Mouse (Mus musculus): ENCODE results near the gene Fuom.

Gene Fuom

DNA sequence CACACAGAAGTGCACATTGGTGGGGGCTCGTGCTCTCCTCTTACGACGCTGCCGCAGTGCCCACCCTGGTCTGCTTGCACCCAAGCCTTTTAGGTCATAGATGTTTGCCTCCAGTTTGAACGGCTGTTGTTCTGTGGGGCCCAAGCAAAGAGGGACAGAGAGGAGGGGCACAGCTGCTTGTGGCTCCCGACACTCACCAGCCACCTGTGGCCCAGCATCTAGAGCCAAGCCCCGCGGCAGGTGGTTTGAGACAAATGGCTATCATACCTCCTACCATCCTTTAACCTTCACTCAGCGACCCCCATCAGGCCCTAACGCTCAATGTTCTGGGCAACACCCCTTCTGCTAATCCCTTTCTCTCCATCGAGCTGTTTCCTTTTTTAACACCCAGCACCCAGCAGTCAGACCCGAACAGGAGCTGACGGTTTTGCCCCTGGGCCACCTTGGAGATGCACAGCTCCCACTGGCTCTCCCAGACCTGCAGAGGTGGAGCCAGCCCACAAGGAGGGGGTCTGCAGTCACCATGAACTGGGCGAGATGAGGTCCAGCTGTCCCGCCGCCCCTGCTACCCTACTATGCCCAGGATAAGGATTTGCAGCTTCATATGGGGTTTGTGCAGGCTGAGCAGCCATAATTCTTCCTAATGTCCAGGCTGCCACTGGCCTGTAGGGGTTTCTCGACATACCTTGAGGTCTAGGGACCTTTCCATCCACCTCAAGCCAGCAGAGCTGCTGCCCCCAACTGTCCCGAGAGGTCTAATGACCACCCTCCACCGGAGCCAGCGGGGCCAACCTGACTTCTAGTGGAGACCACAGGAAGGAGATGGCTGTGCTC lies 20.6 kb downstream of the Fuom start:
- DNase-seq (ENCODE audit: low read depth, low spot score), result no peak
- no peaks in the 10 kb centered on the region for H3K36me3 ChIP-seq (ENCODE audit: control insufficient read depth, insufficient read depth, low read length, poor library complexity, severe bottlenecking)

DNA sequence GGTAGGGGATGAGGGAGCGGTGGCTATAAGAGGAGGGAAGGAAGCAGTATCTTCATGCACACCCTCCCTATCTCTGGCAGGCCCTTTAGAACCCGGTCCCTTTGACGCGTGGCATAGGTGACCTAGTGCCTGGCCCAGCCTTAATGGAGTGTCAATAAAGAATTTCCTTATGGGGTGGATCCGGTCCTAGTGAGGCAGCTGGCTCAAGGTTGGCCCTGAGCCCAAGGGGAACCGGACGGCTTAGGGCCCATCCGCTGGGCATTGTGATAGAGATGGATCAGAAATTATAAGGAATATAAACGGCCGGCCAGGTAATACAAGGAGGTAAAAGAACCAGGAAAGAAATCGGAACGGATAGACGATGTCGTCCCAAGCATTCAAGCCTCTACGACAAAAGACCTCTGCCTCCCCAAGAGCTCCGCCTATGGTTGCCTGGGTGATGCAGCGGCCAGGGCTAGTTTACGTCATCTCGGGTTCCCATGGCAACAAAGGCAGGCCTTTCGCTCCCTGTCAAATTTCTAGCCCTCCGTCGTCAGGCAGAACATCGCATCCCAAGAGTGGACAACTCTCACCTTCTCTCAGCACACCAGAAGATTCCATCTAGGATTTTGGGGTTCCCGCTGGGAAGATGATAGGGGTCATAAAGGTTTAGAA lies 21.6 kb downstream of the Fuom start:
- Histone ChIP-seq H3K36me3 (ENCODE audit: control insufficient read depth, insufficient read depth, low read length, poor library complexity, severe bottlenecking) (no peaks in the 10 kb centered on the region), H3K27me3 (ENCODE audit: control insufficient read depth, insufficient read depth, low read length, poor library complexity, severe bottlenecking) (no peaks in the 10 kb centered on the region)
- DNase-seq (ENCODE audit: low read depth, low spot score), result peak; percentile 46

More for the DNA sequence above, 20.6 kb downstream of the Fuom start:
- no peaks in the 10 kb centered on the region for H3K27me3 ChIP-seq (ENCODE audit: control insufficient read depth, insufficient read depth, low read length, poor library complexity, severe bottlenecking)

DNA sequence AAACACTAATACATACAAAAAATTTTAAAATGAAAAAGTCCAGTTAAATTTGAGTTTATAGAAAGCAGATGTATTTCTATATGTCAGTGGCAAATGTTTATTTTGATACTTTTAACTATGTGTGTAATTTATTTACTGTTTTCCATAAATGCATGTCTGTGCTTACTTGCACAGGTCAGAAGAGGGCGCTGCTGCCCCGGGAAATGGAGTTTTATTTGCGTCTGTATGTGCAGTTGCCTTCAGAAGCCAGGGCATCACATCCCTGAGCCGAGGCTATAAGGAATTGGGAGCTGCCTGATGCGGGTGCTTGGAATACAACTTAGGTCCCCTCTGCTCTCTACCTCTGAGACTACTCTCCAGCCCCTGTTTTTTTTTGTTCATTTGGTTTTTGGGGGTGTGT lies 23.5 kb downstream of the Fuom start:
- peak; percentile 78 for DNase-seq (ENCODE audit: low read depth, low spot score)
- no peaks in the 10 kb centered on the region for H3K36me3 ChIP-seq (ENCODE audit: control insufficient read depth, insufficient read depth, low read length, poor library complexity, severe bottlenecking)
- no peaks in the 10 kb centered on the region for H3K27me3 ChIP-seq (ENCODE audit: control insufficient read depth, insufficient read depth, low read length, poor library complexity, severe bottlenecking)

DNA sequence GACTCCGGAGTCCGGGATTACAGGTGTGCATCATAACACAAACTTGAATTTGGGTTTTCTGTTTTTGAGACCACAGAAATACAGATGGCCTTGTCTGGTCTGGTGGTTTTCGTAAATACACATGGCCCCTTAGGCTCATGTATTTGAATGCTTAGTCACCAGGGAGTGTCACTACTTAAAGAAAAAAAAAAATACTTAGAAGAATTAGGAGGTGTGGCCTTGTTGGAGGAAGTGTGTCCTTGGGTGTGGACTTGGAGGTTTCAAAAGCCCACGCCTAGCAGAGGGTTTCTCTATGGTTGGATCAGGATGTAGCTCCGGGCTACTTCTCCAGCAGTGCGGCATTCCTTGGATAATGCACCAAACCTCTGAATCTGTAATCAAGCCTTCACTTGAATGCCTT lies 24.5 kb downstream of the Fuom start:
- no peaks in the 10 kb centered on the region for H3K27me3 ChIP-seq (ENCODE audit: control insufficient read depth, insufficient read depth, low read length, poor library complexity, severe bottlenecking)
- DNase-seq (ENCODE audit: low read depth, low spot score), result no peak
- H3K36me3 ChIP-seq (ENCODE audit: control insufficient read depth, insufficient read depth, low read length, poor library complexity, severe bottlenecking), result no peaks in the 10 kb centered on the region

DNA sequence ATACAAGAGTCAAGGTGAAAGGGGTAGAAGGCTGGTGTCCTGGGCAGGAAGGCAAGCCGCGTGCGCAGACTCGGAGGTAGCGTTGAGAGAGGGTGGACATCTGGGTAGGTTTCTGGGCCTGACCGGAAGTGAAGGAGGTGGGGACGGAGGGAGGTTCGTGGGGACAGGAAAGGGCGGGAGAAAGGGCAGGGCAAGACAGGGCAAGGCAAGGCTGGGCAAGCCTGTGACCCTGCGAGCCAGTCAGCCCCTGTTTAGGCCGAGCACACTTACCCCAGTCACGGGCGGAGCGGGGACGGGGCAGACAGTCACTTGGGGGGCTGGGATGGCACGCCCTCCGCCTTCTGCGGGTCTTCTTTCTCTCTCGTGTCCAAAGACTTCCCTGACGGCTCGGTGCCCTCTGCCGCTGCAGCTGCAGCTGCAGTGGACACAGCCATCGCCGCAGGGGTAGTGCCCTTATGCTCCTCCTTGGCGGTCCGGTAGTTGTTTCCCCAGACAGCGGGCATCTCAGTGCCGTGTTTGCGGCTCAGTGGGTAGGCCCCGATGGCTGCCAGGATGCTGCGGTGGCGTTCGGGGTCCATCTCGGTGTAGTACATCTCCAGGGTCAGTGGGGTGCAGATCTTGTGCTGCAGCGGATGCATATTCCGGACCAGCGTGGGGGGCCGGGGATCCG lies 32.1 kb downstream of the Fuom start:
- no peak for DNase-seq (ENCODE audit: low read depth, low spot score)
- Histone ChIP-seq H3K27me3 (ENCODE audit: control insufficient read depth, insufficient read depth, low read length, poor library complexity, severe bottlenecking) (no peaks in the 10 kb centered on the region; the same call in 1 of the 2 replicates), H3K36me3 (ENCODE audit: control insufficient read depth, insufficient read depth, low read length, poor library complexity, severe bottlenecking) (no peaks in the 10 kb centered on the region)

DNA sequence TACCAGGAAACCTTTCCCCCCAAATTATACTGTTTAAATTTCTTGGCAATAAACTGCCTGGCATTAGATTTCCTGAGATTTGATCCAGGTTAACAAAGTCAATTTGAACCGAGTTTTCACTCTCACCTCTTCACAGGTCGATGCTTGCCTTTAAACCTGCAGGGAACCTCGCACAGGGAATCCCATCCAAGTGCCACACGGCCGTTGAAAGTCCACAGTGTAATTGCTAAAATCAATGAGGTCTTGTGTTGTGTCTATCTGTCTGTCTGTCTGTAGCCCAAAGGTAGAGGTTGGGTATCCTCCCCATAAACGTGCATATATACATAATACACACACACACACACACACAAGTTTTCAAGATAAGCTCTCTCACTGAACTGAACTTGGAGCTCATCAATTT lies 34.8 kb downstream of the Fuom start:
- no peaks in the 10 kb centered on the region for H3K36me3 ChIP-seq (ENCODE audit: control insufficient read depth, insufficient read depth, low read length, poor library complexity, severe bottlenecking)
- no peak for DNase-seq (ENCODE audit: low read depth, low spot score)
- no peaks in the 10 kb centered on the region; the same call in 1 of the 2 replicates for H3K27me3 ChIP-seq (ENCODE audit: control insufficient read depth, insufficient read depth, low read length, poor library complexity, severe bottlenecking)

DNA sequence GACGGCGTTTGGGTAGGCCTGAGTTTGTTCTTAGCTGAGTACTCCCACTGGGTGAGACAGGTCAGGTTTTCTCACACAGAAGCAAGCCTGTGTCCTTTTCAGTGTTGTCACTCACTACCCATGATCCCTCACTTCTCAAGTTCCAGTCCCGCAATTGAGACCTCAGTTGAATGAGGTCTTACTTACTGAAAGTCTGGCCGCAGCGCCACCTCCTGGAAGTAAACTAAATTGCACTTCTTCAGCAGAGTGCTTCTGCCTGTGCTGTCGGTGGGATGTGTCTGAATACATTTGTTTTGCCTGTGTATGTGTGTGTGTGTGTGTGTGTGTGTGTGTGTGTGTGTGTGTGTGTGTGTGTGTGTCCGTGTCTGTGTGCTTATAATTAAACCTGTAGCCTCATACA lies 39.1 kb downstream of the Fuom start:
- peaks cover 2% of the 10 kb centered on the region; the same call in 1 of the 2 replicates for H3K27me3 ChIP-seq (ENCODE audit: control insufficient read depth, insufficient read depth, low read length, poor library complexity, severe bottlenecking)
- H3K36me3 ChIP-seq (ENCODE audit: control insufficient read depth, insufficient read depth, low read length, poor library complexity, severe bottlenecking), result no peaks in the 10 kb centered on the region
- DNase-seq (ENCODE audit: low read depth, low spot score), result peak; percentile 80

DNA sequence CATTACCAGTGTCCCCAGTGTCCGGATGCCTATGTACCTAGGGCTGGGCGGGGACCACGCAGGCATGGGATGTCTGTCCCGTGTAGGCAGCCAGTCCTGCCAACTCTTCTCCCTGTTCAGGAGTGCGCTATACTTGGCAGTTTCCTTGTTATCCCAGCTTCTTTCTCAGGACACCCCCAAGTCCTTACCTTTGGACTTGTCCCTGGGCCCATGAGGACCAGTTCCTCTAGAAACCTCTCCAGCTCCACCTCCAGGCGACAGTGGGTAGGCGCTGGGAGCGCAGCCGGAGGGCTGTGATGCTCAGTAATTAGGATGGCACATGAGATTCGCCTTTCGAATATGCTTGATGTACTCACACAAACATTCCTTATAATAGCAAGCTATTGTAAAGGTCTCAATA lies 39.9 kb downstream of the Fuom start:
- no peaks in the 10 kb centered on the region for H3K36me3 ChIP-seq (ENCODE audit: control insufficient read depth, insufficient read depth, low read length, poor library complexity, severe bottlenecking)
- peak; percentile 15 for DNase-seq (ENCODE audit: low read depth, low spot score)
- H3K27me3 ChIP-seq (ENCODE audit: control insufficient read depth, insufficient read depth, low read length, poor library complexity, severe bottlenecking), result peaks cover 4% of the 10 kb centered on the region

DNA sequence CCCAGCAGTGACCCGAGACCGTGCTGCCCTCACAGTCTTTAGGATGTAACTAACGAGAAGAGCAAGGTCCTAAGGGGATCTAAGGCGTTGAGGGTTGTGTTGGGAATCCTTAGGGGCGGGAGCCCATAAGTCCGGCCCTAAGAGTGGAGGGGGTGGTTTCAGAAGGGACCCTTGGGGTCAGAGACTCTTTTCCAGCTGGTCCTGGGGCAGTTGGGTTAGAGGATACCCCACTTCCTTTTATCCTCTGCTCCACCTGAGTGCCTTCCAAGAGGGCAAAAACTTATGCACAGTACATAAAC lies 40.5 kb downstream of the Fuom start:
- H3K36me3 ChIP-seq (ENCODE audit: control insufficient read depth, insufficient read depth, low read length, poor library complexity, severe bottlenecking), result no peaks in the 10 kb centered on the region
- H3K27me3 ChIP-seq (ENCODE audit: control insufficient read depth, insufficient read depth, low read length, poor library complexity, severe bottlenecking), result peaks cover 4% of the 10 kb centered on the region
- DNase-seq (ENCODE audit: low read depth, low spot score), result no peak

DNA sequence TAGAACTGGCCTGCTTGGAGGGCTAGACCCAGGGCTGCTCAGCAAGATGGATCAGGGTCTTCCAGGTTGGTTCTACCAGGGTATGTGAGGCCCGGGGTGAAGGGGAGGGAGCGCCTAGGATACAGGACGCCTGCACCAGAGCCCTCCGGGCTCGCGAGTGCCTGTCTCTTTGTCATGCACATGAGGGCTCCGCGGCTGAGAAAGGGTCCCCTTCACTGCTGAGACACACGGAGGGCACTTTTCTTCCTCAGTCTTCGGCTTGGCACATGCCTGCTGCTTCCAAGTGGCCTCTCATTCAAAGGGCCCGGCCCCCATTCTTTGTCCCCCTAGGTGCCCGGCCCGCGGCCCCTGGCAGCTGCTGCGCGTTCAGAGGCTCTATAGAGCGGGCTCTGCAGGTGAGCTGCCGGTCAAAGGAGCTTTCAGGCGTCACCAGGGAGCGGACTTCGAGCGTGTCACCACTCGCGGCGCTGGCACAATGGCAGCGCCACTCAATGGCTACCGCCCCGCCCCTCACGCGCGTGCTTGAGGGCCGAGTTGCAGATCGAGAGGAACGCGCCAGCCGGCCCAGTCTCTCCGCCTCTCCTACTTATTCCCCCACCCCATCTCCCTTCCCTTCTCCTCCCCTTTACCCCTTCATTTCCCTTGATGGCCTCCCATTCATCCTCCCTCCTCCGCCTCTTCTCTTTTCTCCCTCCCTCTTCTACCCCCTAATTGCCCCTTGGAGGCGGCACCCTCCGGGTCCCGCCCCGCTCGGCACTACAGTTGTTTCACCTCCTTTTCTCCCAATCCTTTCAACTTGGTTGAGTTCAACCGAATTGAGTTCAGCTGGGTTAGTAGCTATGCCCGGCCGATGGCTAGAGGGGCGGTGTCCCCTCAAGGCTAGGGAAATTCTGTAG lies 41.1 kb downstream of the Fuom start:
- Histone ChIP-seq H3K36me3 (ENCODE audit: control insufficient read depth, insufficient read depth, low read length, poor library complexity, severe bottlenecking) (no peaks in the 10 kb centered on the region), H3K27me3 (ENCODE audit: control insufficient read depth, insufficient read depth, low read length, poor library complexity, severe bottlenecking) (peaks cover 4% of the 10 kb centered on the region)
- DNase-seq (ENCODE audit: low read depth, low spot score), result no peak

DNA sequence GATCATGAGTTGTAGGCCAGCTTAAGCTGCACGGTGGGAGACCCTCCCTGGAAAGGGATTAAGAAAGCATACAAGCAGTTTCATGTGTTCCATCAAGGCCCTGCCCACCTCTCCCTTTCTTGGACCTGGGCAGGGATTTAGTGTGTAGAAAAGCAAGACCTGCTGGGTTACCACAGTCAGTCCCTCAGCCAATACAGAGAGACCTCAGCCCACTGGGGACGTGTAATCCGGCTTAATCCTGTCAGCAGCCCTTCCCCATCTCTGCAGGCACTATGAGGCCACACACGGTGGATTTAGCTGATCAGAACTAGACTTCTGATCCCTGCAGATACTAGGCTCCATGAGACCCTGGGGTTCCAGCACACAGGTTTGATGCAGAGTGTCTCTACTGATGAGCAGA lies 42.6 kb downstream of the Fuom start:
- Histone ChIP-seq H3K27me3 (ENCODE audit: control insufficient read depth, insufficient read depth, low read length, poor library complexity, severe bottlenecking) (peaks cover 4% of the 10 kb centered on the region), H3K36me3 (ENCODE audit: control insufficient read depth, insufficient read depth, low read length, poor library complexity, severe bottlenecking) (no peaks in the 10 kb centered on the region)
- no peak for DNase-seq (ENCODE audit: low read depth, low spot score)

DNA sequence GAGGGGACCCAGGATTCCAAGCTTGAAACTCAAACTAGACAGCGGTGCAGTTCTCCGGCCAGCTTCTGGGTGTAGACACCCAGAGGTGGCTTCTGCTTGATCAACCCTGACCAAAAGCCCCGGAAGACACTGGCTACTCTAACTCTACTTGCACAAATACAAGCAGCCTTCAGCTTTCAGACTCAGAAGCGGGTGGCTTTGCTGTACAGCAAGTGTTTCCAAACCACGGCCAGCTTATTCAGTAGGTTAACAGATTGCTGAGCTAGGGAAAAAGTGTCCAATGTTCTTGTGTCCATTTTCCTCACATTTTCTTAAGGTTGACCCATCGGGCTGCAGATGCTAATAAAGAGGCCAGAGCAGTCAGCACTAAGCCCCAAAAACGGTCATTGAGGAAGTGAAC lies 43.7 kb downstream of the Fuom start:
- no peak for DNase-seq (ENCODE audit: low read depth, low spot score)
- H3K36me3 ChIP-seq (ENCODE audit: control insufficient read depth, insufficient read depth, low read length, poor library complexity, severe bottlenecking), result no peaks in the 10 kb centered on the region
- peaks cover 4% of the 10 kb centered on the region for H3K27me3 ChIP-seq (ENCODE audit: control insufficient read depth, insufficient read depth, low read length, poor library complexity, severe bottlenecking)

DNA sequence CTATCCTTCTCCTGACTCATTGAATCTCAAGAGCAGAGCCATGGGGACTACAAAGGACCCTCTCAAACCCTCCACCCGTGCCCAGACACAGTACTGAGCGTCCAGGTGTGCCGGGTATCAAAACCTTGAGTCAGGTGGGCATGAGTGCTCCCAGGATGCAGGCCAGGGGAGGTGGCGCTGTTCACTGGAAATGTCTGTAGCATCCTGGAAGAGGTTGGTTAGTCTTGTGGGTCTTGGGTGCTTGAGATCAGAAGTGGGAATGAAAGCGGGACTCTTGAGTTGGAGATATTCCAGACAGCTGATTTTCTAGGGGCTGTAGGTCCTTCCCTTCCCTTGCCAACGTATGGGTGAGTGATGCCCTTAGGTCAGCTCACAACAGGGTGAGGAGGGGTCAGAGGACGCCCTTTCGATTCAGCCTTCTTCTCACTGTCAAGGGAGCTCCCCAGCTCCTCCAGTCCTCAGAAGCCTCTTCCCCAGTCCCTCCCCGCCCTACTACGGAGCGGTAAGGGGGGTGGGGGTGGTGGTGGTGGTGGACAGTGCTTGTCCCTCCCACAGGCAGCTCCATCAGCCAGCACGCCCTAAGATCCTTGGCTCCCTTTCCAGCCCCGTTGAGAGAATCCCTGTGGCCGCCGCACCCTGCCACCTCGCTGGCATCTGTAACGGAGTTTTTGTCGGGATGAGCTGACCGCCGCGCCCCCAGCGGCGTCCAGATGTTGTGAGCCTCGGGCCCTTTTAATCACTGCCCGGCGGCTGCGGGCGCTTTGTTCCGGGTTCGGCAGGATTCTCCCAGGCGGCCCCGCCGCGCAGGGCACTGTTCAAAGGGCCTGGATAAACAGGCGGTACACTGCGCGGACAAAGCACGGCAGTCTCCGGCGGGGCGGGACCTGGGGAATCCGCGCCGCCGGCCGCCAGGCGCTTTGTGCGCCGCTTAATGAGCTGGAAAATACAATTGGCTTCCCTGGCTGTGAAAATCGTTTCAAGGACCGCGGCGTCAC lies 44.5 kb downstream of the Fuom start:
- H3K36me3 ChIP-seq (ENCODE audit: control insufficient read depth, insufficient read depth, low read length, poor library complexity, severe bottlenecking), result no peaks in the 10 kb centered on the region
- DNase-seq (ENCODE audit: low read depth, low spot score), result no peak

DNA sequence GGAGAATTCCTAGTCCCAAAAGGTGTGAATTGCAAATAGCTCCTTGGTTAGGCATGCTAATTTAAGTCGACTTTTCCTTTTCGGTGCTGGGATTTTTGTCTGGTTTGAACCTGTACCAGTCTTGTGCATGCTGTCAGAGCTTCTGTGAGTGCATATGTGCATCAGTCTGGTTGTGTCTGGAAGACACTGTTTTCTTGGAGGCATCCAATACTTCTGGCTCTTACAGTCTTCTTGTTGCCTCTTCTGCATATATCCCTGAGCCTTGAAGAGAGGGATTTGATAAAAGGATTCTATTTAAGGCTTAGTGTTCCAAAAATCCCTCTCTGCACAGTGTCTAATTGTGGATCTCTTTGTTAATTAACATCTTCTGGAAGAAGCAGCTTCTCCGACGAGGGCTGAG lies 48.1 kb downstream of the Fuom start:
- peaks cover 4% of the 10 kb centered on the region for H3K27me3 ChIP-seq (ENCODE audit: control insufficient read depth, insufficient read depth, low read length, poor library complexity, severe bottlenecking)
- no peak for DNase-seq (ENCODE audit: low read depth, low spot score)

More for the DNA sequence above, 44.5 kb downstream of the Fuom start:
- H3K27me3 ChIP-seq (ENCODE audit: control insufficient read depth, insufficient read depth, low read length, poor library complexity, severe bottlenecking), result peaks cover 4% of the 10 kb centered on the region

More for the DNA sequence above, 48.1 kb downstream of the Fuom start:
- H3K36me3 ChIP-seq (ENCODE audit: control insufficient read depth, insufficient read depth, low read length, poor library complexity, severe bottlenecking), result no peaks in the 10 kb centered on the region

Measured in splenic B cell, adult 2 months (primary cell).